Mouse (Mus musculus) urinary bladder, postnatal 36 days (tissue): Measurements from ENCODE around the gene Copb1.
"Not testable (repeated sequence)": the region's sequence is repeated elsewhere in the genome, so short reads cannot be mapped to it uniquely, and the experiment has no call there.

ENCODE experiments used
- DNase-seq, 2 experiments: peaks; one replicate each; pipeline ENCODE4 v3.0.0; 2022; ENCODE audit warnings: low spot score in 2 of 2, mixed read lengths in 1 of 2

Gene Copb1

GRCm38 (mm10) chr7:114220433-114220832 lies 34.1 kb downstream of the Copb1 start:
- DNase-seq: no peak

- no peak for DNase-seq
Measured at GRCm38 (mm10) chr7:114216908-114217307, 37.6 kb downstream of the Copb1 start.

GRCm38 (mm10) chr7:114214385-114214784 lies 40.1 kb downstream of the Copb1 start:
- DNase-seq: no peak

GRCm38 (mm10) chr7:114213537-114213936 lies 41.0 kb downstream of the Copb1 start:
- DNase-seq: no peak

- no peak for DNase-seq
Measured at GRCm38 (mm10) chr7:114210618-114211017, 43.9 kb downstream of the Copb1 start.

- no peak for DNase-seq
Measured at GRCm38 (mm10) chr7:114209841-114210240, 44.7 kb downstream of the Copb1 start.

- peak in 1 of 2 experiments; percentile 23 for DNase-seq
Measured at GRCm38 (mm10) chr7:114203491-114204359, 50.8 kb downstream of the Copb1 start.

GRCm38 (mm10) chr7:114202972-114203404 lies 51.5 kb downstream of the Copb1 start:
- DNase-seq: no peak

GRCm38 (mm10) chr7:114200651-114201050 lies 53.9 kb downstream of the Copb1 start:
- no peak for DNase-seq

- DNase-seq: no peak
Measured at GRCm38 (mm10) chr7:114199428-114200110, 54.9 kb downstream of the Copb1 start.

- no peak for DNase-seq
Measured at GRCm38 (mm10) chr7:114198252-114198651, 56.3 kb downstream of the Copb1 start.

GRCm38 (mm10) chr7:114196588-114196987 lies 57.9 kb downstream of the Copb1 start:
- not testable (repeated sequence) for DNase-seq

- DNase-seq: not testable (repeated sequence)
Measured at GRCm38 (mm10) chr7:114194788-114195187, 59.7 kb downstream of the Copb1 start.

- DNase-seq: no peak
Measured at GRCm38 (mm10) chr7:114194224-114194623, 60.3 kb downstream of the Copb1 start.

- no peak for DNase-seq
Measured at GRCm38 (mm10) chr7:114193284-114194067, 61.0 kb downstream of the Copb1 start.

GRCm38 (mm10) chr7:114192581-114192980 lies 61.9 kb downstream of the Copb1 start:
- no peak for DNase-seq

GRCm38 (mm10) chr7:114183416-114183815 lies 71.1 kb downstream of the Copb1 start:
- no peak for DNase-seq

GRCm38 (mm10) chr7:114182708-114183107 lies 71.8 kb downstream of the Copb1 start:
- DNase-seq: no peak

- DNase-seq: peak; percentile 77 to 89
Measured at GRCm38 (mm10) chr7:114181391-114181790, 73.1 kb downstream of the Copb1 start.

- DNase-seq: no peak
Measured at GRCm38 (mm10) chr7:114176588-114176987, 77.9 kb downstream of the Copb1 start.

- DNase-seq: no peak
Measured at GRCm38 (mm10) chr7:114171354-114172097, 83.0 kb downstream of the Copb1 start.
